Mouse (Mus musculus) megakaryocyte, embryonic 14.5 days (primary cell): ENCODE measurements around the gene Krcc1.

ENCODE experiments used
- FLI1 ChIP-seq: IDR thresholded peaks from 2 replicates; pipeline ENCODE4 v1.6.1; 2012; ENCODE audit warnings: low read length, inconsistent platforms, mixed read lengths
- GATA1 ChIP-seq: IDR thresholded peaks from 3 replicates; pipeline ENCODE4 v1.6.1; 2012; ENCODE audit warnings: mixed read lengths, low read length, inconsistent platforms, borderline replicate concordance

DNA sequence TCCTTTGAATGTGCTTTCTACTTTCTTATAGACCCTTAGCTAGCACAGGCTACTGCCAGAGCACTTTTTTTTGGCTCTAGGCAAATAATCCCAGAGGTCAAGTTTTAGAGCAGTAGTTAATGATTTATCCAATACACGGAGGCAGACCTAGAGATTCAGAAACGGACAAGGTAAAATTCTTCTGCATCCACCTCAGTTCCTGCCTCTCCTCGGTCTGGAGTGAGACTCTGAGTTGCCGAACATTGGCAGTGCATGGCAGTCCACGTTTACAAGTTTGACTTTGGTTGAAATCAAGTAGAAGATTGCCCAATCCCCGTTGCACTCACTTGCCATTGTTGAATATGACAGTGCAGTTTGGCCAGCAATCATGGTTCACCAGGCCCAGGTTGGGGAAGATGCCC is 34.4 kb upstream of the Krcc1 start:
- no peak for TF ChIP-seq FLI1
- no peak for TF ChIP-seq GATA1
